Mouse (Mus musculus): ENCODE measurements around the gene Rgl1.

- TF ChIP-seq CTCF (IDR thresholded peaks at IDR 0.05; ENCODE audit: low read depth) (no peak), EP300 (IDR thresholded peaks at IDR 0.05; ENCODE audit: low read depth) (no peak)
These were observed 205.7 kb downstream of the Rgl1 start for GRCm38 (mm10) chr1:152560477-152560876.

All from heart, postnatal 0 days (tissue).